Mouse (Mus musculus): Measurements from ENCODE around the gene Ccn1. TPM values are rescaled to one million over a fixed set of nuclear protein-coding genes. Genes with fewer than 3 reads are reported as not detected.

Gene Ccn1
- polyA plus RNA-seq, 1 experiment from 2014 or later, result 55.6 TPM

- Histone ChIP-seq H3K36me3 (ENCODE audit: control insufficient read depth, insufficient read depth, low read length) (peaks cover 5% of the 10 kb centered on the region), H3K27me3 (ENCODE audit: control insufficient read depth, insufficient read depth, low read length) (no peaks in the 10 kb centered on the region), H3K4me1 (ENCODE audit: control insufficient read depth, insufficient read depth, low read length) (peaks cover 11% of the 10 kb centered on the region; the same call in 1 of the 2 replicates), H3K27ac (ENCODE audit: low read depth, low read length) (no peak overlapping the region), H3K4me3 (ENCODE audit: low read depth, low read length) (no peak overlapping the region), H3K9ac (ENCODE audit: low read depth, low read length) (no peak overlapping the region), H3K9me3 (replicated peaks; ENCODE audit: control insufficient read depth, low read length) (no peaks in the 10 kb centered on the region), H3K4me2 (no peak overlapping the region)
- no peak for ATAC-seq (replicated peaks; ENCODE audit: insufficient number of reproducible peaks, low FRiP score, low TSS enrichment)
- WGBS (ENCODE audit: insufficient replicate concordance), result 85% methylated on average over 5 of the region's 5 CpGs
These were observed 44.2 kb downstream of the Ccn1 start for GRCm38 (mm10) chr3:145605437-145606123.

- Histone ChIP-seq H3K9me3 (replicated peaks; ENCODE audit: control insufficient read depth, low read length) (no peaks in the 10 kb centered on the region), H3K9ac (ENCODE audit: low read depth, low read length) (no peak overlapping the region), H3K4me3 (ENCODE audit: low read depth, low read length) (no peak overlapping the region), H3K4me1 (ENCODE audit: control insufficient read depth, insufficient read depth, low read length) (peaks cover 11% of the 10 kb centered on the region; the same call in 1 of the 2 replicates), H3K36me3 (ENCODE audit: control insufficient read depth, insufficient read depth, low read length) (peaks cover 20% of the 10 kb centered on the region), H3K27me3 (ENCODE audit: control insufficient read depth, insufficient read depth, low read length) (no peaks in the 10 kb centered on the region), H3K27ac (ENCODE audit: low read depth, low read length) (peak overlapping the region; percentile 29; the same call in 1 of the 2 replicates), H3K4me2 (peak overlapping the region; percentile 11; the same call in 1 of the 2 replicates)
- peak; percentile 31; the same call in 1 of the 2 replicates for ATAC-seq (replicated peaks; ENCODE audit: insufficient number of reproducible peaks, low FRiP score, low TSS enrichment)
- 61% methylated on average over 11 of the region's 11 CpGs for WGBS (ENCODE audit: insufficient replicate concordance)
These were observed 47.2 kb downstream of the Ccn1 start for GRCm38 (mm10) chr3:145602410-145603206.

GRCm38 (mm10) chr3:145601345-145601744 is 48.4 kb downstream of the Ccn1 start:
- H3K4me3 ChIP-seq (ENCODE audit: low read depth, low read length), result no peak overlapping the region
- no peak overlapping the region for H3K9ac ChIP-seq (ENCODE audit: low read depth, low read length)
- H3K4me1 ChIP-seq (ENCODE audit: control insufficient read depth, insufficient read depth, low read length), result peaks cover 11% of the 10 kb centered on the region; the same call in 1 of the 2 replicates
- H3K9me3 ChIP-seq (replicated peaks; ENCODE audit: control insufficient read depth, low read length), result no peaks in the 10 kb centered on the region
- no peaks in the 10 kb centered on the region for H3K27me3 ChIP-seq (ENCODE audit: control insufficient read depth, insufficient read depth, low read length)
- H3K4me2 ChIP-seq, result no peak overlapping the region
- ATAC-seq (replicated peaks; ENCODE audit: insufficient number of reproducible peaks, low FRiP score, low TSS enrichment), result no peak
- 77% methylated on average over 6 of the region's 6 CpGs for whole genome bisulfite sequencing (ENCODE audit: insufficient replicate concordance)
- H3K36me3 ChIP-seq (ENCODE audit: control insufficient read depth, insufficient read depth, low read length), result peaks cover 20% of the 10 kb centered on the region
- H3K27ac ChIP-seq (ENCODE audit: low read depth, low read length), result no peak overlapping the region

- H3K4me3 ChIP-seq (ENCODE audit: low read depth, low read length), result no peak overlapping the region
- ATAC-seq (replicated peaks; ENCODE audit: insufficient number of reproducible peaks, low FRiP score, low TSS enrichment), result no peak
- no peak overlapping the region for H3K27ac ChIP-seq (ENCODE audit: low read depth, low read length)
- H3K36me3 ChIP-seq (ENCODE audit: control insufficient read depth, insufficient read depth, low read length), result peaks cover 22% of the 10 kb centered on the region
- H3K4me2 ChIP-seq, result no peak overlapping the region
- H3K4me1 ChIP-seq (ENCODE audit: control insufficient read depth, insufficient read depth, low read length), result peaks cover 11% of the 10 kb centered on the region; the same call in 1 of the 2 replicates
- H3K9me3 ChIP-seq (replicated peaks; ENCODE audit: control insufficient read depth, low read length), result no peaks in the 10 kb centered on the region
- 57% methylated on average over 6 of the region's 6 CpGs for WGBS (ENCODE audit: insufficient replicate concordance)
- H3K9ac ChIP-seq (ENCODE audit: low read depth, low read length), result no peak overlapping the region
- no peaks in the 10 kb centered on the region for H3K27me3 ChIP-seq (ENCODE audit: control insufficient read depth, insufficient read depth, low read length)
These were observed 49.0 kb downstream of the Ccn1 start for GRCm38 (mm10) chr3:145600801-145601200.

- Histone ChIP-seq H3K9me3 (replicated peaks; ENCODE audit: control insufficient read depth, low read length) (no peaks in the 10 kb centered on the region), H3K27ac (ENCODE audit: low read depth, low read length) (no peak overlapping the region), H3K9ac (ENCODE audit: low read depth, low read length) (no peak overlapping the region), H3K36me3 (ENCODE audit: control insufficient read depth, insufficient read depth, low read length) (peaks cover 30% of the 10 kb centered on the region), H3K27me3 (ENCODE audit: control insufficient read depth, insufficient read depth, low read length) (no peaks in the 10 kb centered on the region), H3K4me3 (ENCODE audit: low read depth, low read length) (no peak overlapping the region), H3K4me1 (ENCODE audit: control insufficient read depth, insufficient read depth, low read length) (peaks cover 11% of the 10 kb centered on the region; the same call in 1 of the 2 replicates), H3K4me2 (no peak overlapping the region)
- WGBS (ENCODE audit: insufficient replicate concordance), result 93% methylated on average over 7 of the region's 7 CpGs
- ATAC-seq (replicated peaks; ENCODE audit: insufficient number of reproducible peaks, low FRiP score, low TSS enrichment), result no peak
These were observed 50.7 kb downstream of the Ccn1 start for GRCm38 (mm10) chr3:145599059-145599458.

Other genes with a start within 250 kb of the Ccn1 start
- gene Znhit6, start 73.8 kb downstream of the Ccn1 start, polyA plus RNA-seq (2014; fragmentation: Nextera tagmentation; extraction: Ambion mirVana), result 22.6 and 26.0 TPM in 2 replicates
- gene Ddah1, start 108.7 kb upstream of the Ccn1 start, polyA plus RNA-seq (2014; fragmentation: Nextera tagmentation; extraction: Ambion mirVana), result 42.4 and 44.6 TPM in 2 replicates